Mouse (Mus musculus): ENCODE results near the gene Tas2r106.

Gene Tas2r106

GRCm38 (mm10) chr6:131678786-131679185, at the start of gene Tas2r106:
Gene Tas2r106 (minus strand): TSS chr6:131678886.
- TF ChIP-seq GATA4 (IDR thresholded peaks at IDR 0.05; ENCODE audit: insufficient replicate concordance, low read length) = no peak

- no peak for TF ChIP-seq GATA4 (IDR thresholded peaks at IDR 0.05; ENCODE audit: insufficient replicate concordance, low read length)
Measured at GRCm38 (mm10) chr6:131712803-131713202, 34.1 kb upstream of the Tas2r106 start.

GRCm38 (mm10) chr6:131689963-131690362, 11.3 kb upstream of the Tas2r106 start, which contains the start of gene Tas2r114:
Gene Tas2r114 (minus strand): TSS chr6:131690063.
- no peak for TF ChIP-seq GATA4 (IDR thresholded peaks at IDR 0.05; ENCODE audit: insufficient replicate concordance, low read length)

- no peak for TF ChIP-seq GATA4 (IDR thresholded peaks at IDR 0.05; ENCODE audit: insufficient replicate concordance, low read length)
Measured at GRCm38 (mm10) chr6:131687395-131687794, 8.7 kb upstream of the Tas2r106 start, which contains the start of gene Tas2r105. Gene Tas2r105 (minus strand): TSS chr6:131687495.

- no peak for TF ChIP-seq GATA4 (IDR thresholded peaks at IDR 0.05; ENCODE audit: insufficient replicate concordance, low read length)
Measured at GRCm38 (mm10) chr6:131685644-131686043, 7.0 kb upstream of the Tas2r106 start, which contains the start of gene Tas2r104. Gene Tas2r104 (minus strand): TSS chr6:131685744.

GRCm38 (mm10) chr6:131660049-131660448, 18.6 kb downstream of the Tas2r106 start, which contains the start of gene Tas2r107:
Gene Tas2r107 (minus strand): TSS chr6:131660149.
- no peak for TF ChIP-seq GATA4 (IDR thresholded peaks at IDR 0.05; ENCODE audit: insufficient replicate concordance, low read length)

GRCm38 (mm10) chr6:131630812-131631211, 47.9 kb downstream of the Tas2r106 start, which contains the start of gene Tas2r130:
Gene Tas2r130 (minus strand): TSS chr6:131630912.
- TF ChIP-seq GATA4 (IDR thresholded peaks at IDR 0.05; ENCODE audit: insufficient replicate concordance, low read length) = no peak

All from liver, adult (tissue).